Mouse (Mus musculus) neural tube, embryonic 11.5 days (tissue): ENCODE measurements around the gene Prdx6. TPM values are rescaled to one million over a fixed set of nuclear protein-coding genes. Genes with fewer than 3 reads are reported as not detected.

Experiments
- ATAC-seq: fragments of 200-750 bp; cut with Nextera tagmentation; 2 replicates; pipeline ENCODE4 v1.8.0; 2017; ENCODE audit warnings: moderate number of reproducible peaks, mild to moderate bottlenecking, moderate TSS enrichment, moderate library complexity; ENCODE audit not compliant: insufficient read depth, low FRiP score, low TSS enrichment
- DNase-seq: peaks from one replicate; pipeline ENCODE4 v3.0.0-alpha.2; 2015; ENCODE audit warnings: low spot score
- H3K27ac ChIP-seq: fragments of 300-500 bp; sonication (generic); 2 replicates; pipeline ENCODE4 v1.5.1; 2014; ENCODE audit warnings: low read depth, mild to moderate bottlenecking, low read length
- H3K27me3 ChIP-seq: fragments of 300-500 bp; sonication (generic); 2 replicates; pipeline ENCODE4 v1.6.1; 2014; ENCODE audit warnings: mild to moderate bottlenecking, low read length, mixed read lengths; ENCODE audit not compliant: control insufficient read depth, insufficient read depth
- H3K36me3 ChIP-seq: fragments of 300-500 bp; sonication (generic); 2 replicates; pipeline ENCODE4 v1.6.1; 2014; ENCODE audit warnings: mild to moderate bottlenecking, low read length, moderate library complexity, mixed read lengths; ENCODE audit not compliant: control insufficient read depth, insufficient read depth
- H3K4me1 ChIP-seq: fragments of 300-500 bp; sonication (generic); 2 replicates; pipeline ENCODE4 v1.6.1; 2014; ENCODE audit warnings: low read length, mixed read lengths; ENCODE audit not compliant: control insufficient read depth, insufficient read depth
- H3K4me2 ChIP-seq: fragments of 300-500 bp; sonication (generic); 2 replicates; pipeline ENCODE4 v1.6.1; 2014; ENCODE audit warnings: low read depth, mild to moderate bottlenecking, moderate library complexity
- H3K4me3 ChIP-seq: fragments of 300-500 bp; sonication (generic); 2 replicates; pipeline ENCODE4 v1.5.1; 2014; ENCODE audit warnings: low read depth, low read length
- H3K9ac ChIP-seq: fragments of 300-500 bp; sonication (generic); 2 replicates; pipeline ENCODE4 v1.6.1; 2014; ENCODE audit warnings: mild to moderate bottlenecking, low read length
- H3K9me3 ChIP-seq: fragments of 300-500 bp; sonication (generic); 2 replicates; pipeline ENCODE4 v1.6.1; 2016; ENCODE audit warnings: low read length; ENCODE audit not compliant: control insufficient read depth
- WGBS: fragments of 180-500 bp; shearing (Covaris S2); extraction: QIAGEN DNeasy Blood & Tissue Kit; methylation state at CpG from one replicate; pipeline ENCODE4 v1.1.7; 2014; 5-methylcytosine and 5-hydroxymethylcytosine counted together
- polyA plus RNA-seq: library from polyadenylated mRNA; unstranded; fragments of >200 nt; fragmentation: Nextera tagmentation; extraction: Ambion mirVana; gene quantifications from 2 replicates; pipeline ENCODE4 v1.2.1, GENCODE M21; 2014

Gene Prdx6
- polyA plus RNA-seq, 1 experiment from 2014 or later = 457 TPM

GRCm38 (mm10) chr1:161256918-161257317 is 5.9 kb upstream of the Prdx6 start:
- DNase-seq (no peak), ATAC-seq (no peak)
- Histone ChIP-seq H3K4me3 (no peak overlapping the region), H3K4me2 (no peak overlapping the region), H3K9ac (no peak overlapping the region), H3K9me3 (no peaks in the 10 kb centered on the region), H3K27ac (no peak overlapping the region), H3K4me1 (no peaks in the 10 kb centered on the region), H3K36me3 (no peaks in the 10 kb centered on the region), H3K27me3 (no peaks in the 10 kb centered on the region)
- WGBS = 79% methylated on average over 7 of the region's 7 CpGs

- Histone ChIP-seq H3K27me3 (no peaks in the 10 kb centered on the region), H3K4me2 (no peak overlapping the region), H3K27ac (no peak overlapping the region), H3K4me3 (no peak overlapping the region), H3K9me3 (no peaks in the 10 kb centered on the region), H3K9ac (no peak overlapping the region), H3K4me1 (peaks cover 4% of the 10 kb centered on the region), H3K36me3 (no peaks in the 10 kb centered on the region)
- WGBS = 85% methylated on average over 1 of the region's 1 CpGs
- ATAC-seq (no peak), DNase-seq (no peak)
Observed at GRCm38 (mm10) chr1:161254361-161254760, 3.3 kb upstream of the Prdx6 start.

GRCm38 (mm10) chr1:161252901-161253300 is 1.9 kb upstream of the Prdx6 start:
- H3K4me2 ChIP-seq = no peak overlapping the region
- H3K27ac ChIP-seq = no peak overlapping the region
- no peak for DNase-seq
- 86% methylated on average over 3 of the region's 3 CpGs for WGBS
- no peak overlapping the region for H3K4me3 ChIP-seq
- H3K9me3 ChIP-seq = no peaks in the 10 kb centered on the region
- H3K9ac ChIP-seq = no peak overlapping the region
- H3K36me3 ChIP-seq = no peaks in the 10 kb centered on the region
- H3K4me1 ChIP-seq = peaks cover 10% of the 10 kb centered on the region
- no peak for ATAC-seq
- H3K27me3 ChIP-seq = no peaks in the 10 kb centered on the region

- Histone ChIP-seq H3K4me3 (no peak overlapping the region), H3K9me3 (no peaks in the 10 kb centered on the region), H3K4me2 (no peak overlapping the region), H3K4me1 (peaks cover 10% of the 10 kb centered on the region), H3K9ac (no peak overlapping the region), H3K36me3 (no peaks in the 10 kb centered on the region), H3K27me3 (no peaks in the 10 kb centered on the region), H3K27ac (no peak overlapping the region)
- ATAC-seq (no peak), DNase-seq (no peak)
- 86% methylated on average over 9 of the region's 9 CpGs for WGBS
Observed at GRCm38 (mm10) chr1:161252365-161252764, 1.3 kb upstream of the Prdx6 start.

GRCm38 (mm10) chr1:161251417-161252265 is 622 bp upstream of the Prdx6 start:
- 72% methylated on average over 9 of the region's 9 CpGs for WGBS
- no peak for DNase-seq
- H3K27ac ChIP-seq = no peak overlapping the region

GRCm38 (mm10) chr1:161250031-161250603 is 902 bp downstream of the Prdx6 start:
- 3% methylated on average over 15 of the region's 15 CpGs for WGBS
- no peaks in the 10 kb centered on the region for H3K27me3 ChIP-seq
- no peaks in the 10 kb centered on the region for H3K36me3 ChIP-seq
- no peak overlapping the region for H3K27ac ChIP-seq
- peak overlapping the region; percentile 89 for H3K9ac ChIP-seq
- peak; percentile 62 for ATAC-seq
- DNase-seq = peak; percentile 67
- no peaks in the 10 kb centered on the region for H3K9me3 ChIP-seq
- peaks cover 10% of the 10 kb centered on the region for H3K4me1 ChIP-seq
- H3K4me2 ChIP-seq = peak overlapping the region; percentile 90
- H3K4me3 ChIP-seq = peak overlapping the region; percentile 84

More at GRCm38 (mm10) chr1:161251417-161252265, 622 bp upstream of the Prdx6 start:
- H3K4me2 ChIP-seq = peak overlapping the region; percentile 90
- peak overlapping the region; percentile 84 for H3K4me3 ChIP-seq
- no peak for ATAC-seq
- no peak overlapping the region for H3K9ac ChIP-seq
- peaks cover 10% of the 10 kb centered on the region for H3K4me1 ChIP-seq
- no peaks in the 10 kb centered on the region for H3K36me3 ChIP-seq
- H3K9me3 ChIP-seq = no peaks in the 10 kb centered on the region
- H3K27me3 ChIP-seq = no peaks in the 10 kb centered on the region

- peaks cover 10% of the 10 kb centered on the region for H3K4me1 ChIP-seq
- 58% methylated on average over 6 of the region's 6 CpGs for WGBS
- no peaks in the 10 kb centered on the region for H3K36me3 ChIP-seq
- no peaks in the 10 kb centered on the region for H3K27me3 ChIP-seq
- peak; percentile 34 for DNase-seq
- H3K27ac ChIP-seq = no peak overlapping the region
- peak overlapping the region; percentile 84 for H3K4me3 ChIP-seq
- H3K9me3 ChIP-seq = no peaks in the 10 kb centered on the region
- H3K9ac ChIP-seq = peak overlapping the region; percentile 89
- peak overlapping the region; percentile 90 for H3K4me2 ChIP-seq
- no peak for ATAC-seq
Observed at GRCm38 (mm10) chr1:161249442-161249841, 1.6 kb downstream of the Prdx6 start.

- H3K27me3 ChIP-seq = no peaks in the 10 kb centered on the region
- H3K4me1 ChIP-seq = peaks cover 10% of the 10 kb centered on the region
- no peak overlapping the region for H3K27ac ChIP-seq
- no peak for ATAC-seq
- no peak overlapping the region for H3K9ac ChIP-seq
- peaks cover 7% of the 10 kb centered on the region; the same call in 1 of the 2 replicates for H3K36me3 ChIP-seq
- 68% methylated on average over 7 of the region's 7 CpGs for WGBS
- no peak for DNase-seq
- H3K4me3 ChIP-seq = no peak overlapping the region
- H3K9me3 ChIP-seq = no peaks in the 10 kb centered on the region
- peak overlapping the region; percentile 90 for H3K4me2 ChIP-seq
Observed at GRCm38 (mm10) chr1:161248685-161249084, 2.3 kb downstream of the Prdx6 start.
